Mouse (Mus musculus): Measurements from ENCODE around the gene Tmed11.
"Not testable (repeated sequence)": the region's sequence is repeated elsewhere in the genome, so short reads cannot be mapped to it uniquely, and the experiment has no call there.

The Tmed11 gene

DNA sequence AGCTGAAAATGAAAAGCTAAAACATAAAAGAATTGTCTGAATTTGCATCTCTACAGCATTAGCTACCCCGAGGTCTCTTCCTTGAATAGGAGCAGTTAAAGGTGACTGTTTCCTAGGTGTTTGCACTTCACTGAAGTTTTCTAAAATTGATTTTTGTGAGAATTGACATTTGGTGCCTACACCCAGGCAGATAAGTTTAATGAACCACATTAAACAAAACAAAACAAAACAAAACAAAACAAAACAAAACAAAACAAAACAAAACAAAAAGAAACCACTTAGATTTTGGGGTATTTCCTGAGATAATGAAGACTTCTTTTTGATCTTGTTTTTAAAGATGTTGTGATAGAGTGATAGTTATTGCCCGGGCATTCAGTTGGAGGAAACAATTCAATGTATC, at the start of gene Tmed11:
Gene Tmed11 (minus strand): TSS at position 101 of the 400 bp plus-strand sequence.
- CTCF ChIA-PET, POLR2A ChIA-PET: not testable (repeated sequence)

DNA sequence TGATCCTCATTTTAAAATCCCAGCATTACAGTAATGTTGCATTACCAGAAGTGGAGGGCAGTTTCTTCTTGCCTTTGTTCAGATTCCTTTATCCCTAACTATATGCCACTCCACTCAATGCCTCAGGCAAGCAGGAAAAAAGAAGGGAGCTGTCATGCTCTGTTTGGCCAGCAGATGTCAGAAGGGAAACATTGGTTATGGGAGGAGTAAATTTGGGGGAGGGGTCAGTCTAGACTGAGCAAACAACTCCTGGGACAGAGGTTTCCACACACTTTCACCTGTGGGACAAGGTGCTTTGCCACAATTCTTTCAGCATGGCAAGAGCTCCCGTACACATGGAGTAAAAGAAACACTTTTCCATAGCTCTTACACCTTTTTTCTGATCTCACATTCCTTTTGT, 41.0 kb upstream of the Tmed11 start:
- POLR2A ChIA-PET: no interaction called here
- CTCF ChIA-PET: interaction anchor here in 3 of 4 experiments (0.6 to 1.9 kb wide), 4 partner anchors 11 to 197 kb away, joined by 3 to 6 read pairs (median 3); no protein-coding TSS in a partner anchor

DNA sequence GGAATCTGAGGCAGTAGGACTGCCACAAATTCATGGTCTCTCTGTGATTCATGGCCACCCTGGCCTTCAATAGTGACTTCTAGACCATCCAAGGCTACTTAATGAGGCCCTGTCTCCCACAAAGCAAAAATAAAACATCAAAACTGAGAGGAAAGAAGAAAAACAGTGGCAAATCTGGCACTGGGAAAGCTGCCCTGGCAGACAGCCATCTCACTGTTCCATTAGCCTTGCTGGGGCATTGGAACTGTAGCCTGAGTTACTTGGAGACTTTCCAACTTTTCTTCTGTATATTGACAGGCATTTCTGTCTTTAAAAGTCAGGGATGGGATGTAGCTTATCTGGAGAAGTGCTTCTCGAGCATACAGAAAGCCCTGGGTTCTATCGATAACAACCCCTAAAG, 28.1 kb upstream of the Tmed11 start:
- POLR2A ChIA-PET: no interaction called here

DNA sequence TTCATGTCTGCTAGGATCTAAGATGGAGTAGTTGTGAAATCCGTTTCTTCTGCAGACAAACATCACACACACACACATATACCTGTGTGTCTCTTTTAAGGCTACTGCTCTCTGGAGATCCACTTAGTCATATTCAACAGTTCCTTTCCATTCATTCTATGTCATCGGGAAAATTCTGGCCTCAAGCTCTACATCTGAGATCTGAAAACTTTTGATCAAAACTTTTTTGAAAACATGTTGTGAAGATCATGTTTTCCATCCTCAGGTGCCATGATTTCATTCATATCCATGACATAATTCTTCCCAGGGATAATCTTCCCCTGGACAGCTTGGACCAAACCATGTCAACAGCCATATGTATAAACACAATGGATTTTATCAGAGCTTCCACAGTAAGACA, 13.6 kb upstream of the Tmed11 start, which contains the start of gene Vmn2r8:
Gene Vmn2r8 (minus strand): TSS at position 101 of the 400 bp plus-strand sequence.
- POLR2A ChIA-PET: not testable (repeated sequence)
- CTCF ChIA-PET: interaction anchor here in 1 of 4 experiments (0.6 kb wide), 1 partner anchor 67 kb away, joined by 3 read pairs; no protein-coding TSS in a partner anchor

More for the DNA sequence above, 28.1 kb upstream of the Tmed11 start:
- CTCF ChIA-PET: no interaction called here

DNA sequence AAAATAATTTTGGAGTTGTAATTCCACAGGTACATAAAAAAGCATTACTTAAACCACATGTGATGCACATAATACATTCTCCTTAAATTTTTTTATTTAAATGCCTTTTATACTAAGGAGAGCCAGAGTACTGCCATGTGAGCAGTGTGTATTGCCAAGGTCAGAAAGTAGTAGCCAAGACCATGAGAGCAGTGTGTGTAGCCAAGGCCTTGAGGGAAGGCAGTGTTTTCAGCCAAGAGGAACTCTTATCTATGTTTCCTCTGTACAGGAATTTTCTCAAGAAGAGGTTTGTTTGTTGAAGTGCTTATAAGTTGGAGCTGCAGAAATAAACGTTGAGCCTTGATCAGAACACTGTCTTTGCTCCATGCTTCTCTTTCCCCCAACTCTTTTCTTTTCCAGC, 8.5 kb upstream of the Tmed11 start:
- ChIA-PET CTCF (no interaction called here), POLR2A (no interaction called here)

DNA sequence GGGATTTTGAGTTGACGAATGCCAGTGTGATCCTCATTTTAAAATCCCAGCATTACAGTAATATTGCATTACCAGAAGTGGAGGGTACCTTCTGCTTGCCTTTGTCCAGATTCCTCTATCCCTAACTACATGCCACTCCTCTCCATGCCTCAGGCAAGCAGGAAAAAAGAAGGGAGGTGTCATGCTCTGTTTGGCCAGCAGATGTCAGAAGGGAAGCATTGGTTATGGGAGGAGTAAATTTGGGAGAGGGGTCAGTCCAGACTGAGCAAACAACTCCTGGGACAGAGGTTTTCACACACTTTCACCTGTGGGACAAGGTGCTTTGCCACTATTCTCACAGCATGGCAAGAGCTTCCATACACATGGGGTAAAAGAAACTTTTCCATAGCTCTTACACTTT, 4.8 kb downstream of the Tmed11 start:
- CTCF ChIA-PET, POLR2A ChIA-PET: not testable (repeated sequence)

DNA sequence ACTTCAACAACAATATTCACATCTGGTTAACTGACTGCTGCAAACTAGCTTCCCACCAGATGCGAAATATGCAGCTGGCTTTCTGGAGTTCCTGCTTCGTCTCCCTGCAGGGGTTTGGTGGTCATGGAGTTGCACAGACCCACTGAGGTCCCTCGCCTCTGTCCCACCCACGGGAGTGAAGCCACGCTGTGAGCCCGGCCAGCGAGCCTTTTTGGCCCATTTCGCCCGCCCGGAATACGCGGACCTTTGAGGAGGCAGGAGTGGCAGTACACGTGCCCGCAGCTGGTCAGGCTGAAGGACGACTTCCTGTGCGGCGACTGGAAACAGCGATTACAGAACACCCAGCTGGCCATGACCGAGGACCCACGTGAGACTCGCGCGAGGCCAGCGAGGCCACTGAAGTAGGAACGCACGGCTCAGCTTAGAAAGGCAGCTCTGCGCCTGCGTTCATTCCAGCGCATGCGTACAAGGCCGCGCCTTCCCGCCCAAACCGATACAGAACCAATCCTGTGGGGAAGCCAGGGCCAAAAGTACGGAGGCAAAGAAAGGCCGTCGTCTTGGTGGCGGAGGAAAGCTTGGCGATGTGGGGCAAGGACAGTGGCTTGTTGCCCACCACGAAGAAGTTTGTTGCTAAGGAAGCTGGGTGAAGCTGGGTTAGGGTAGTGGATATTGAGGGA, 20.4 kb downstream of the Tmed11 start, which contains the start of gene Rnf212:
Gene Rnf212 (minus strand): TSS at position 353 of the 677 bp plus-strand sequence.
- ChIA-PET CTCF (interaction anchor here in 1 of 4 experiments (0.6 kb wide), 1 partner anchor 876 kb away, joined by 6 read pairs; no protein-coding TSS in a partner anchor), POLR2A (interaction anchor here in 2 of 4 experiments (0.6 to 1.0 kb wide), 3 partner anchors 80 to 579 kb away, joined by 3 to 4 read pairs (median 3); partner anchors contain the start of gene Atp5k (in 1 of the 2))

DNA sequence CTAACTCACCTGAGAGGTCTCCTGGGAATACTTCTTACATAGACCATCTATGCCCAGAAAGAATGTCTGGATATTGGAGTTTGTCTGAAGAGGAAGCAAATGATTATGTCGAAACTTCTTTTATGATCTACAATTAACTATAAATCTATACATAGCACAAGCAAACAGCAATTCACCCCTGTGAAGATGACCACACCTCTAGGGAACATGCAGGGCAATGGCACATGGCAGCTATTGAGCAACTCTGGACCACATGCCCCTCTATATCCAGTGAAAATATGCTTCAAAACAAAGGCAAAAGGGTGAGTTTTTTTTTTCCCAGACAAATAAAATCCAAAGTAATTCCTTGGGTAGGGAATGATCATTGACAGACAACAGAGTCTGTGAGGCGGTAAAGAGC, 35.2 kb downstream of the Tmed11 start:
- ChIA-PET POLR2A (interaction anchor here in 1 of 4 experiments (0.6 kb wide), 1 partner anchor 491 kb away, joined by 3 read pairs; no protein-coding TSS in a partner anchor), CTCF (no interaction called here)

DNA sequence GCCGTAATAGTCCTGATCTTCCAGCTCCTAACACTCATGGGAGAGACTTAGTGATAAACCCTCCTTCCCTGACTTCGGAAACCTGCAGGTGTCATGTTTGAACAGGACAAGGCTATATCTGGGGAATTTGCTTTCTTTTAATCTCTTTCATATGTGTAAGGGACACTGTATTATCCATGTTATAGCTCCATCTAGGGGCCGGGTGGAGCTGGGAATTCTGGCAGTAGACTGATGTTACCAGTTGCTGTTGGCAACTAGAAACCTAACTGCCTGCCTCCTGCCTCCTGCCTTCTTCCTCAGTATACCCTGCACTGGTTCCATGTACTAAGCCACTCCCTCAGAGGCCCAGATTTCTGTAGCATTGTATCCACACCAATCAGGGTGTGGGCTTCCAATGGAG, 36.8 kb downstream of the Tmed11 start:
- POLR2A ChIA-PET: no interaction called here
- CTCF ChIA-PET: interaction anchor here in 3 of 4 experiments (1.2 to 1.6 kb wide), 5 partner anchors 32 to 330 kb away, joined by 3 to 7 read pairs (median 4); no protein-coding TSS in a partner anchor

DNA sequence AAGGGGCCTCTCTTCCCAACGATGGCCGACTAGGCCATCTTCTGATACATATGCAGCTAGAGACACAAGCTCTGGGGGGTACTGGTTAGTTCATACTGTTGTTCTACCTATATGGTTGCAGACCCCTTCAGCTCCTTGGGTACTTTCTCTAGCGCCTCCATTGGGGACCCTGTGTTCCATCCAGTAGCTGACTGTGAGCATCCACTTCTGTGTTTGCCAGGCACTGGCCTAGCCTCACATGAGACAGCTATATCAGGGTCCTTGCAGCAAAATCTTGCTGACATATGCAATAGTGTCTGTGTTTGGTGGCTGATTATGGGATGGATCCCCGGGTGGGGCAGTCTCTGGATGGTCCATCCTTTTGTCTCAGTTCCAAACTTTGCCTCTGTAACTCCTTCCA, 43.9 kb downstream of the Tmed11 start:
- CTCF ChIA-PET: not testable (repeated sequence)

DNA sequence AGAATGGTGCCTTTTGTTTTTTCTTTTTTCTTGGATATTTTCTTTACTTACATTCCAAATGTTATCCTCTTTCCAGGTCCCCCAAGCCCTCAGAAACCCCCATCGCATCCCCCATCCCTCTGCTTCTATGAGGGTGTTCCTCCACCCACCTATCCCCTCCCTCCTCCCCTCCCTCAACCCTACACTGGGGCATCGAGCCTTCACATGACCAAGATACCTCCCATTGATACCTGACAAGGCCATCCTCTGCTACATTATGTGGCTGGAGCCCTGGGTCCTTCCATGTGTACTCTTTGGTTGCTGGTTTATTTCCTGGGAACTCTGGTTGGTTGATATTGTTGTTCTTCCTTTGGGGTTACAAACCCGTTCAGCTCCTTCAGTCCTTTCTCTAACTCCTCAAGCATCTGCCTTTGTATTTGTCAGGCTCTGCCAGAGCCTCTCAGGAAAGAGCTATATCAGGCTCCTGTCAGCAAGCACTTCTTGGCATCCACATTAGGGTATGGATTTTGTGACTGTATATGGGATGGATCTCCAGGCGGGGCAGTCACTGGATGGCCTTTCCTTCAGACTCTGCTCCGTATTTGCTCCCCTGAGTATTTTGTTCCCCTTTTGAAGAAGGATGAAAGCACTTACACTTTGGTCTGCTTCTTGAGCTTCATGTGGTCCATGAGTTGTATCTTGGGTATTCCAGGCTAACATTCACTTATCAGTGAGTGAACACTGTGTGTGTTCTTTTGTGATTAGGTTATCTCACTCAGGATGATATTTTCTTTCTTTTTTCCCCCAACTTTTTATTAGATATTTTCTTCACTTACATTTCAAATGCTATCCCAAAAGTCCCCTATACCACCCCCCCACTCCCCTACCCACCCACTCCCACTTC, 44.6 kb downstream of the Tmed11 start:
- POLR2A ChIA-PET: no interaction called here
- CTCF ChIA-PET: interaction anchor here in 2 of 4 experiments (0.9 to 1.1 kb wide), 2 partner anchors 23 to 24 kb away, joined by 3 read pairs; no protein-coding TSS in a partner anchor

More for the DNA sequence above, 43.9 kb downstream of the Tmed11 start:
- POLR2A ChIA-PET: not testable (repeated sequence)

DNA sequence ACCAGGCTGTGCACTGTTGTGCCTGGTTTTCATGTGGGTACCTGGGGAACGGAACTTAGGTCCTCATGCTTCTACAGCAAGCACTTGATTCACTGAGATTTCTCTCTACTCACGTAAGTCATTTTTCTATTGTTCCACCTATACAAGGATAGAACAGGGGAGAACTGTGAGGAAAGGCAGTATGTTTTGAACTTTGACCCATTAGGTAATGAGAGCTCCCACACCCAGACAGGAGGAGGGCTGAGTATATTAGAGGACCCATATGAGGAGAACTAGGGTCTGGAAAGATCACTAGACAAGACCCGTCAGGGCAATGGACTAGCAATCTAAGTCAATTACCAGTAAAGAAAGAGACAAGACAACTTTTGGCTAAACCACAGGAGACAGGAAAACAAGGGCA, 50.5 kb downstream of the Tmed11 start:
- ChIA-PET POLR2A (no interaction called here), CTCF (interaction anchor here in 2 of 4 experiments (1.4 to 1.6 kb wide), 2 partner anchors 18 kb away, joined by 4 to 6 read pairs; no protein-coding TSS in a partner anchor)

DNA sequence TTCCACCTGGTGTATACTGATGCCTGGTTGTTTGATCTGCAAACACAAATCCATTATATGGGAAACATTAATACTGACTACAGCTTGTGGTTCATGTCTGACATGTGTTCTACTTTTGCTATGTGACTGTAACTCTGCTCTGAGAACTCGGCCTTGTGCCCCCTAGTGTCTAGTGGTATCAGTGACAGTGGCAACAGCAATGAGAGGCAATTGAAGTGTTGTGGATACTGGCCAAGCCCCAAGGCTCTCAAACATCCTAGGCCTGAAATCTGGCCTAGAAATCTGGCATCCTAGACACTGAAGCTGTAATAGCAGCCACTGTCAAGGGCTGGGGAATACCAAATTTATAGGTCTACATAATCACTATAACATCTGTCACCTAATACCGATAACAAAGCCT, 51.3 kb downstream of the Tmed11 start:
- POLR2A ChIA-PET: no interaction called here
- CTCF ChIA-PET: interaction anchor here in 3 of 4 experiments (0.6 to 1.6 kb wide), 5 partner anchors 17 to 361 kb away, joined by 3 to 6 read pairs (median 4); no protein-coding TSS in a partner anchor

DNA sequence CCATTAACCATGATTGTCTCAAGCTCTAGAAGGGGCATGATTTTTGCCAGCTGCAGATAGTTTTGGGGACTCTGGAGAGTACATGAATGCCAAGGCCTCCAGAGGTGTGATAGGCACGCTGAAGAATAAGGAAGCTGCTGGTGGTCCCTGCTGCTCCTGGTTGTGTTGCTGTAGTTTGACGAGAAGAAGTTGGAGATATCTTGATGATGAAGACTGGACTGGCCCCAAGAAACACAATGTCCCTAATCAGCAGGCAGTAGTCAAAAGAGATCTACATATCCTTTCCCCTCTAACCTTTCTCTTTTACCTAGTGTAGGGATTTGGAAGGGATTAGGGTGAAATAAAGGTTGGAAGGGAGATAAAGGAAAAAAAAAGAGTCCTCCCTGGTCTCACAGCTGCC, 52.6 kb downstream of the Tmed11 start:
- POLR2A ChIA-PET: interaction anchor here in 1 of 4 experiments (0.7 kb wide), 1 partner anchor 319 kb away, joined by 3 read pairs; no protein-coding TSS in a partner anchor
- CTCF ChIA-PET: no interaction called here

DNA sequence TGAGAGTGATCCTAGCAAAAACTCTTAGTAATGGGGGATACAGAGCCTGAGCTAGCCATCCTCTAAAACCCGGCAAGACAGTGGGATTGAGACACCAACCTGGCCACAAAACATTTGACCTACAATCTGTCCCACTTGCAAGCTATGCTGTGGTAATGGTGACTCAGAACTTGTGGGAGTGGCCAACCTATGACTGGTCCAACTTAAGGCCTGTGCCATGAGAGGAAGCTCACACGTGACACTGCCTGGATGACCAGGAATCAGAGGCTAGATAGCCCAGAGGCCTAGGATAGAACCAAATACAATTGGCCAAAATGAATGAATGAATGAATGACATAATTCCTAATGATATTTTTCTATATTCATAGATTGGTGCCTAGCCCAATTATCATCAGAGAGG, 53.3 kb downstream of the Tmed11 start:
- CTCF ChIA-PET: interaction anchor here in 1 of 4 experiments (0.6 kb wide), 1 partner anchor 21 kb away, joined by 7 read pairs; no protein-coding TSS in a partner anchor
- POLR2A ChIA-PET: no interaction called here

DNA sequence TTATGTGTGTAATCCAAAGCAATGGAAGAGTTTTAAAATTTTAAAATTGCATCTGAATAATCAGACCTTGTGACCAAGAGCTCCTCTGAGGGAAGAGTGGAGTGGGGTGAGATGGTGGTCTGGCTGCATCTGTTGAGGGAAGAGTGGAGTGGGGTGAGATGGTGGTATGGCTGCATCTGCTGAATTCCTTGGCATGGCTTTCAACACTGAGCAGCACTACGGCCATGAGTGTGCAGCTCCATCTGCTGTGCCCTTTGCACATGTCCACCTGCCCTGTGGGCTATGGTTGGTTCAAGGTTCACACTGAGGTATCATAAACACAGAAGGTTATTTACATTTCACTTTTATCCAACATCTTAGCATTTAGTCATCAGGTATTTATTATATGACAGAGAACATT, 67.7 kb downstream of the Tmed11 start:
- ChIA-PET POLR2A (interaction anchor here in 3 of 4 experiments (0.7 to 2.0 kb wide), 6 partner anchors 10 to 661 kb away, joined by 3 to 10 read pairs (median 4); partner anchors contain the start of genes Dgkq (in 2 of the 3) and Mtf2 (in 1 of the 3)), CTCF (interaction anchor here (0.5 to 2.2 kb wide), 24 partner anchors 8 to 915 kb away, joined by 3 to 18 read pairs (median 4); partner anchors contain the start of genes Dgkq (in 3 of the 4), Fgfrl1 (in 3 of the 4), Gak (in 1 of the 4) and Tmem175 (in 1 of the 4))
